Mouse (Mus musculus): Measurements from ENCODE around the gene Tox3. TPM values are rescaled to one million over a fixed set of nuclear protein-coding genes. Genes with fewer than 3 reads are reported as not detected.

Gene Tox3
- polyA plus RNA-seq, 1 experiment from 2014 or later: 11.2 TPM

- H3K27me3 ChIP-seq (replicated peaks; ENCODE audit: control insufficient read depth, insufficient read depth, low read length): no peaks in the 10 kb centered on the region
- H3K4me3 ChIP-seq (ENCODE audit: low read length): no peak overlapping the region
- no peaks in the 10 kb centered on the region for H3K9me3 ChIP-seq (ENCODE audit: control insufficient read depth, low read length)
- H3K36me3 ChIP-seq (ENCODE audit: control insufficient read depth, insufficient read depth, low read length): no peaks in the 10 kb centered on the region
- H3K4me1 ChIP-seq (ENCODE audit: control insufficient read depth, insufficient read depth, low read depth, low read length): peaks cover 23% of the 10 kb centered on the region
- WGBS: 26% methylated on average over 5 of the region's 5 CpGs
- H3K4me2 ChIP-seq (ENCODE audit: low read length): 0 out of 2 replicates have a peak overlapping the region, but pooled peaks have one; percentile 8
- peak overlapping the region; percentile 73 for H3K27ac ChIP-seq (ENCODE audit: low read depth, low read length)
- ATAC-seq: no peak
- no peak overlapping the region for H3K9ac ChIP-seq (ENCODE audit: low read depth, low read length)
Measured at GRCm38 (mm10) chr8:90301543-90301942, 46.6 kb downstream of the Tox3 start.

DNA sequence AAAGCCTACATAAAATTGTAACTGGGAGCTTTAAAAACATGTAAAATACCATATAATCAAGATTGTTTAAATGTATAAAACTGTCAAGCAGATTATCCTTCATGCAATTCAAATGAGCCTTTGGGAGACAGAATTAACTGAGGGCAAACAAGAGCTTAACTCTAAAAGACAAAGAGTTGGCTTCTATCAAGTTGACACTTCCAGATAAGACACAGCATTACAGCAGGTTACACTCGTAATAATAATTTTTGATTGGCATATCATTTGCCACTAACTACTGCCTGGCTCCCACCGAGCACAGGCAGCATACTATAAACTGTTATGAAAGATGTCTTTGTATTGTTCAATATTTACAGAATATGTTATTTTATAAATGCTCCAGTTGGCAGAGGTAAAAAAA, 47.2 kb downstream of the Tox3 start:
- H3K4me2 ChIP-seq (ENCODE audit: low read length): no peak overlapping the region
- no peaks in the 10 kb centered on the region for H3K9me3 ChIP-seq (ENCODE audit: control insufficient read depth, low read length)
- no peak overlapping the region for H3K4me3 ChIP-seq (ENCODE audit: low read length)
- H3K4me1 ChIP-seq (ENCODE audit: control insufficient read depth, insufficient read depth, low read depth, low read length): peaks cover 23% of the 10 kb centered on the region
- 22% methylated on average over 2 of the region's 2 CpGs for WGBS
- no peaks in the 10 kb centered on the region for H3K27me3 ChIP-seq (replicated peaks; ENCODE audit: control insufficient read depth, insufficient read depth, low read length)
- H3K36me3 ChIP-seq (ENCODE audit: control insufficient read depth, insufficient read depth, low read length): no peaks in the 10 kb centered on the region
- no peak for ATAC-seq
- H3K9ac ChIP-seq (ENCODE audit: low read depth, low read length): no peak overlapping the region
- H3K27ac ChIP-seq (ENCODE audit: low read depth, low read length): no peak overlapping the region

GRCm38 (mm10) chr8:90294061-90294460, 54.1 kb downstream of the Tox3 start:
- 77% methylated on average over 3 of the region's 3 CpGs for WGBS
- no peak for ATAC-seq

GRCm38 (mm10) chr8:90290811-90291210, 57.3 kb downstream of the Tox3 start:
- no peak overlapping the region for H3K9ac ChIP-seq (ENCODE audit: low read depth, low read length)
- no peak overlapping the region for H3K4me3 ChIP-seq (ENCODE audit: low read length)
- H3K27me3 ChIP-seq (replicated peaks; ENCODE audit: control insufficient read depth, insufficient read depth, low read length): no peaks in the 10 kb centered on the region
- H3K9me3 ChIP-seq (ENCODE audit: control insufficient read depth, low read length): no peaks in the 10 kb centered on the region
- no peak overlapping the region for H3K4me2 ChIP-seq (ENCODE audit: low read length)
- H3K36me3 ChIP-seq (ENCODE audit: control insufficient read depth, insufficient read depth, low read length): no peaks in the 10 kb centered on the region
- 89% methylated on average over 6 of the region's 6 CpGs for WGBS
- ATAC-seq: no peak
- H3K4me1 ChIP-seq (ENCODE audit: control insufficient read depth, insufficient read depth, low read depth, low read length): no peaks in the 10 kb centered on the region
- H3K27ac ChIP-seq (ENCODE audit: low read depth, low read length): no peak overlapping the region

More at GRCm38 (mm10) chr8:90294061-90294460, 54.1 kb downstream of the Tox3 start:
- Histone ChIP-seq H3K27me3 (replicated peaks; ENCODE audit: control insufficient read depth, insufficient read depth, low read length) (no peaks in the 10 kb centered on the region), H3K4me3 (ENCODE audit: low read length) (no peak overlapping the region), H3K9me3 (ENCODE audit: control insufficient read depth, low read length) (no peaks in the 10 kb centered on the region), H3K4me2 (ENCODE audit: low read length) (no peak overlapping the region), H3K9ac (ENCODE audit: low read depth, low read length) (no peak overlapping the region), H3K27ac (ENCODE audit: low read depth, low read length) (no peak overlapping the region), H3K4me1 (ENCODE audit: control insufficient read depth, insufficient read depth, low read depth, low read length) (no peaks in the 10 kb centered on the region), H3K36me3 (ENCODE audit: control insufficient read depth, insufficient read depth, low read length) (no peaks in the 10 kb centered on the region)

- Histone ChIP-seq H3K9ac (ENCODE audit: low read depth, low read length) (no peak overlapping the region), H3K27ac (ENCODE audit: low read depth, low read length) (no peak overlapping the region), H3K4me2 (ENCODE audit: low read length) (no peak overlapping the region), H3K9me3 (ENCODE audit: control insufficient read depth, low read length) (no peaks in the 10 kb centered on the region), H3K4me1 (ENCODE audit: control insufficient read depth, insufficient read depth, low read depth, low read length) (peaks cover 13% of the 10 kb centered on the region), H3K27me3 (replicated peaks; ENCODE audit: control insufficient read depth, insufficient read depth, low read length) (no peaks in the 10 kb centered on the region), H3K36me3 (ENCODE audit: control insufficient read depth, insufficient read depth, low read length) (no peaks in the 10 kb centered on the region), H3K4me3 (ENCODE audit: low read length) (no peak overlapping the region)
- 35% methylated on average over 9 of the region's 9 CpGs for whole genome bisulfite sequencing
- peak; percentile 82 for ATAC-seq
Measured at GRCm38 (mm10) chr8:90276722-90277121, 71.4 kb downstream of the Tox3 start.

GRCm38 (mm10) chr8:90273182-90273581, 75.0 kb downstream of the Tox3 start:
- peak; percentile 15; the same call in 1 of the 2 replicates for ATAC-seq
- H3K27me3 ChIP-seq (replicated peaks; ENCODE audit: control insufficient read depth, insufficient read depth, low read length): no peaks in the 10 kb centered on the region
- WGBS: 25% methylated on average over 7 of the region's 7 CpGs

DNA sequence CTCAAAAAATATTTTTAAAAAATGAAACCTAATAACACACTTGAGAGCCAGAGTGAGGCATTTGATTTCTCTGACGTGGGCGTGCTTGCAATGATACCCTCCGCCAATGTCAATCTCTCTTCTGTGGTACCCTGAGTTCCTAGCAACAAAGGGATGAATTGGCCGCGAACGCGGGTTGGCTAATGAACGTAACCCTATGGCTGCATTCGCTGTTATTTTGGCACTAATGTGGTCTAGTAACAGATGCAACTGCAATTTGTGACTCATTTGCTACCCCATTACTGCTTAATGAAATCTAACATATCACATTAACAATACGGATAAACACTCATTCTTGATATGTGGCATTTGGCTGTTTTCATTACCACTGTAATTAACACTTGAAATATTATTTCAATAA, 76.2 kb downstream of the Tox3 start:
- H3K4me3 ChIP-seq (ENCODE audit: low read length): no peak overlapping the region
- no peaks in the 10 kb centered on the region for H3K9me3 ChIP-seq (ENCODE audit: control insufficient read depth, low read length)
- peaks cover 18% of the 10 kb centered on the region for H3K4me1 ChIP-seq (ENCODE audit: control insufficient read depth, insufficient read depth, low read depth, low read length)
- no peak overlapping the region for H3K9ac ChIP-seq (ENCODE audit: low read depth, low read length)
- H3K27ac ChIP-seq (ENCODE audit: low read depth, low read length): no peak overlapping the region
- no peaks in the 10 kb centered on the region for H3K27me3 ChIP-seq (replicated peaks; ENCODE audit: control insufficient read depth, insufficient read depth, low read length)
- no peak for ATAC-seq
- no peak overlapping the region for H3K4me2 ChIP-seq (ENCODE audit: low read length)
- H3K36me3 ChIP-seq (ENCODE audit: control insufficient read depth, insufficient read depth, low read length): no peaks in the 10 kb centered on the region
- WGBS: 51% methylated on average over 10 of the region's 10 CpGs

More at GRCm38 (mm10) chr8:90273182-90273581, 75.0 kb downstream of the Tox3 start:
- H3K27ac ChIP-seq (ENCODE audit: low read depth, low read length): peak overlapping the region; percentile 34; the same call in 1 of the 2 replicates
- no peaks in the 10 kb centered on the region for H3K9me3 ChIP-seq (ENCODE audit: control insufficient read depth, low read length)
- no peaks in the 10 kb centered on the region for H3K36me3 ChIP-seq (ENCODE audit: control insufficient read depth, insufficient read depth, low read length)
- no peak overlapping the region; the same call in 1 of the 2 replicates for H3K4me2 ChIP-seq (ENCODE audit: low read length)
- no peak overlapping the region for H3K9ac ChIP-seq (ENCODE audit: low read depth, low read length)
- peaks cover 13% of the 10 kb centered on the region for H3K4me1 ChIP-seq (ENCODE audit: control insufficient read depth, insufficient read depth, low read depth, low read length)
- no peak overlapping the region for H3K4me3 ChIP-seq (ENCODE audit: low read length)

GRCm38 (mm10) chr8:90267698-90268256, 80.4 kb downstream of the Tox3 start:
- Histone ChIP-seq H3K36me3 (ENCODE audit: control insufficient read depth, insufficient read depth, low read length) (no peaks in the 10 kb centered on the region), H3K27ac (ENCODE audit: low read depth, low read length) (0 out of 2 replicates have a peak overlapping the region, but pooled peaks have one; percentile 32), H3K4me3 (ENCODE audit: low read length) (no peak overlapping the region), H3K27me3 (replicated peaks; ENCODE audit: control insufficient read depth, insufficient read depth, low read length) (no peaks in the 10 kb centered on the region), H3K9me3 (ENCODE audit: control insufficient read depth, low read length) (no peaks in the 10 kb centered on the region), H3K9ac (ENCODE audit: low read depth, low read length) (no peak overlapping the region), H3K4me1 (ENCODE audit: control insufficient read depth, insufficient read depth, low read depth, low read length) (peaks cover 7% of the 10 kb centered on the region), H3K4me2 (ENCODE audit: low read length) (no peak overlapping the region)
- WGBS: 33% methylated on average over 12 of the region's 12 CpGs
- no peak for ATAC-seq

DNA sequence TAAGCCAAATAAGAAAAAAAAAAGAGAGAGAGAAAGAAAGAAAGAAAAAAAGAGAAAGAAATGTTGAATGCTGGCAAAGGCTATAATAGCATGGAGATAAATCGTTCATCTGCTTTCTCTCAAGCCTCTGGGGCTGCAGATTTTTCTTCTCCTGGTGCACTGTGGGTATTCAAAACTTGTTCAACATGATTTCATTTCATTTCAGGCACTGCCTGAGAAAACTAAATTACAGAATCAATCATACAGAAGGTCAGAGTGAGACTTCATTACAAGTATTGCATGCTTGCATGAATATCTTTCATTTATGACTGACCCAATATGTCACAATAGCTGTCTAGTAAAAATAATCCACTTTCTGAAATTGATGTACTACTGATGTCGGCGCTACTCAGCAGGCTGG, 81.2 kb downstream of the Tox3 start:
- Histone ChIP-seq H3K9ac (ENCODE audit: low read depth, low read length) (no peak overlapping the region), H3K9me3 (ENCODE audit: control insufficient read depth, low read length) (no peaks in the 10 kb centered on the region), H3K27ac (ENCODE audit: low read depth, low read length) (no peak overlapping the region; the same call in 1 of the 2 replicates), H3K4me3 (ENCODE audit: low read length) (no peak overlapping the region), H3K4me2 (ENCODE audit: low read length) (no peak overlapping the region), H3K27me3 (replicated peaks; ENCODE audit: control insufficient read depth, insufficient read depth, low read length) (no peaks in the 10 kb centered on the region), H3K4me1 (ENCODE audit: control insufficient read depth, insufficient read depth, low read depth, low read length) (peaks cover 7% of the 10 kb centered on the region), H3K36me3 (ENCODE audit: control insufficient read depth, insufficient read depth, low read length) (no peaks in the 10 kb centered on the region)
- 50% methylated on average over 3 of the region's 3 CpGs for WGBS
- no peak for ATAC-seq
